Mouse (Mus musculus): ENCODE data around the gene Gm5089.

DNA sequence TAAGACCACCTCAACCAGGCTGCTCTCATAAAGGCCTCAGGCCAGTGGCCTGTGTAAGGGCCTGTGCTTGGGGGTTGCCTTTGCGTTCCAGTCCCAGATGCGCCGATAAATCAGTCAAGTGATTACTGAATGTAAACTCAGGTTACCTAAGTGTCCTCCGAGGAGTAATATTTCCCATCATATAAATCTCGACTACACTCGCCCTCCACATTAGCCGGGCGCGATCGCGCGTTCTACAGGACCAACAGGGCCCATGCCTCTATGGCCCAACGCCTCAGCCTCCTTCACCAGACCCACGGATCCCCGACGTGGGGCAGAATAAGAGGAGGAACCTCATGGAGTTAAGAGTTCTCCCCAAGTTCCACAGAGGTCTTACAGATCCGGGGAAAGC, 11.8 kb upstream of the Gm5089 start:
- TF ChIP-seq EP300 (optimal IDR thresholded peaks at IDR 0.05), result no peak
- no peak for TF ChIP-seq CTCF (IDR thresholded peaks at IDR 0.05; ENCODE audit: low read depth)
